ENCODE assay signal across 17 mouse cellular contexts in genomic region chr1:133214672-133215359, GRCm38 (mm10). TPM values are rescaled to one million over a fixed set of nuclear protein-coding genes. Genes with fewer than 3 reads are reported as not detected.
DNase-seq lines count a peak whose midpoint lies in the region; ATAC-seq and TF ChIP-seq lines count a peak whose summit lies in the region.
"Had no signal": no experiment of that assay in that cellular context is flagged by ENCODE, and none has a peak within 500 bp of the region (broad histone marks: within the 10 kb centered on the region; RNA-seq: fewer than 3 reads in every experiment).

No protein-coding gene starts in this region.

- TF ChIP-seq EP300 in stomach, postnatal 0 days (optimal IDR thresholded peaks at IDR 0.05): no peak

- TF ChIP-seq POLR2A in kidney, adult 2 months (IDR thresholded peaks at IDR 0.05; ENCODE audit: low read depth, low read length): no peak

- no peaks in the 10 kb centered on the region for H3K27me3 ChIP-seq in forebrain, embryonic 11.5 days (ENCODE audit: control insufficient read depth, insufficient read depth, low read length)
- no peaks in the 10 kb centered on the region for H3K27me3 ChIP-seq in forebrain, embryonic 16.5 days (replicated peaks; ENCODE audit: control insufficient read depth, insufficient read depth, low read length)
- no peaks in the 10 kb centered on the region for H3K27me3 ChIP-seq in kidney, adult 2 months (replicated peaks; ENCODE audit: control insufficient read depth, insufficient read depth, low read length)
- no peaks in the 10 kb centered on the region for H3K27me3 ChIP-seq in stomach, embryonic 14.5 days (ENCODE audit: control insufficient read depth, insufficient read depth, low read length)
- no peaks in the 10 kb centered on the region for H3K27me3 ChIP-seq in stomach, postnatal 0 days (ENCODE audit: control insufficient read depth, insufficient read depth, low read length)
- H3K27me3 ChIP-seq: heart, embryonic 12.5 days; limb, embryonic 15.5 days had no signal

- no peaks in the 10 kb centered on the region for H3K36me3 ChIP-seq in forebrain, embryonic 11.5 days (ENCODE audit: control insufficient read depth, insufficient read depth, low read length)
- no peaks in the 10 kb centered on the region for H3K36me3 ChIP-seq in forebrain, embryonic 16.5 days (ENCODE audit: control insufficient read depth, insufficient read depth)
- H3K36me3 ChIP-seq in kidney, adult 2 months (ENCODE audit: control insufficient read depth, insufficient read depth, low read length): no peaks in the 10 kb centered on the region
- H3K36me3 ChIP-seq in stomach, embryonic 14.5 days (ENCODE audit: control insufficient read depth, insufficient read depth, low read length): no peaks in the 10 kb centered on the region
- H3K36me3 ChIP-seq in stomach, postnatal 0 days (ENCODE audit: control insufficient read depth, insufficient read depth, low read length): no peaks in the 10 kb centered on the region
- H3K36me3 ChIP-seq: embryonic facial prominence, embryonic 15.5 days; heart, embryonic 12.5 days; limb, embryonic 15.5 days had no signal

- no peak for TF ChIP-seq CTCF in kidney, adult 2 months (conservative IDR thresholded peaks at IDR 0.05; ENCODE audit: insufficient read depth, insufficient read length, low read depth, low read length)
- TF ChIP-seq CTCF in stomach, postnatal 0 days (IDR thresholded peaks at IDR 0.05; ENCODE audit: low read depth): no peak

- DNase-seq in forebrain, embryonic 11.5 days (ENCODE audit: low spot score): no peak
- no peak for DNase-seq in kidney, adult 2 months
- DNase-seq in kidney, postnatal 4 days: no peak
- no peak for DNase-seq in stomach, postnatal 0 days (ENCODE audit: low spot score)
- DNase-seq in ovary, postnatal 10 days (ENCODE audit: low spot score): no peak
- DNase-seq in adrenal gland, postnatal 14 days: no peak
- DNase-seq: cerebellum, postnatal 25 days; gastrocnemius, postnatal 36 days; kidney, postnatal 10 days; layer of hippocampus, adult 9-11 months; lung, adult 18-20 months had no signal

- H3K9me3 ChIP-seq in forebrain, embryonic 11.5 days (ENCODE audit: control insufficient read depth, low read length): no peaks in the 10 kb centered on the region
- H3K9me3 ChIP-seq in forebrain, embryonic 16.5 days (ENCODE audit: control insufficient read depth, low read length): no peaks in the 10 kb centered on the region
- no peaks in the 10 kb centered on the region for H3K9me3 ChIP-seq in stomach, embryonic 14.5 days (ENCODE audit: control insufficient read depth, low read depth, low read length)
- H3K9me3 ChIP-seq in stomach, postnatal 0 days (ENCODE audit: control insufficient read depth, low read length): no peaks in the 10 kb centered on the region
- H3K9me3 ChIP-seq: embryonic facial prominence, embryonic 15.5 days; heart, embryonic 12.5 days; limb, embryonic 15.5 days had no signal

- H3K4me3 ChIP-seq in forebrain, embryonic 11.5 days (ENCODE audit: low read depth, low read length): no peak overlapping the region
- H3K4me3 ChIP-seq in forebrain, embryonic 16.5 days (replicated peaks; ENCODE audit: low read length): no peak overlapping the region
- H3K4me3 ChIP-seq in kidney, adult 2 months (ENCODE audit: insufficient read depth, low read depth, low read length): no peak overlapping the region
- no peak overlapping the region for H3K4me3 ChIP-seq in stomach, embryonic 14.5 days (ENCODE audit: low read depth, low read length)
- no peak overlapping the region for H3K4me3 ChIP-seq in stomach, postnatal 0 days (ENCODE audit: low read depth, low read length)
- H3K4me3 ChIP-seq: embryonic facial prominence, embryonic 15.5 days; heart, embryonic 12.5 days; limb, embryonic 15.5 days had no signal

- H3K27ac ChIP-seq in forebrain, embryonic 11.5 days (ENCODE audit: low read depth, low read length): no peak overlapping the region
- H3K27ac ChIP-seq in forebrain, embryonic 16.5 days (ENCODE audit: low read length): no peak overlapping the region
- H3K27ac ChIP-seq in kidney, adult 2 months (ENCODE audit: insufficient read depth, low read depth, low read length): peak overlapping the region; percentile 29; the same call in 1 of the 2 replicates
- no peak overlapping the region for H3K27ac ChIP-seq in stomach, embryonic 14.5 days (ENCODE audit: low read length)
- no peak overlapping the region for H3K27ac ChIP-seq in stomach, postnatal 0 days (replicated peaks)
- H3K27ac ChIP-seq: embryonic facial prominence, embryonic 15.5 days; limb, embryonic 15.5 days; macrophage had no signal

- 70% methylated on average over 7 of the region's 7 CpGs for WGBS in forebrain, embryonic 11.5 days
- 70% methylated on average over 7 of the region's 7 CpGs for WGBS in forebrain, embryonic 16.5 days
- WGBS in kidney, adult 2 months: 63% methylated on average over 7 of the region's 7 CpGs
- WGBS in stomach, embryonic 14.5 days: 68% methylated on average over 7 of the region's 7 CpGs
- WGBS in stomach, postnatal 0 days: 72% methylated on average over 7 of the region's 7 CpGs

- H3K4me2 ChIP-seq in forebrain, embryonic 11.5 days (ENCODE audit: low read depth, low read length, severe bottlenecking): no peak overlapping the region
- no peak overlapping the region for H3K4me2 ChIP-seq in forebrain, embryonic 16.5 days (ENCODE audit: low read length)
- no peak overlapping the region for H3K4me2 ChIP-seq in stomach, embryonic 14.5 days (replicated peaks; ENCODE audit: low read depth, low read length)
- H3K4me2 ChIP-seq in stomach, postnatal 0 days (replicated peaks; ENCODE audit: low read depth): no peak overlapping the region
- H3K4me2 ChIP-seq: embryonic facial prominence, embryonic 15.5 days; heart, embryonic 12.5 days; limb, embryonic 15.5 days had no signal

- H3K9ac ChIP-seq in forebrain, embryonic 11.5 days (ENCODE audit: low read length): 0 out of 2 replicates have a peak overlapping the region, but pooled peaks have one; percentile 1
- no peak overlapping the region for H3K9ac ChIP-seq in forebrain, embryonic 16.5 days (replicated peaks; ENCODE audit: low read depth, low read length)
- H3K9ac ChIP-seq in stomach, embryonic 14.5 days (replicated peaks; ENCODE audit: low read depth, low read length): no peak overlapping the region
- H3K9ac ChIP-seq in stomach, postnatal 0 days (ENCODE audit: low read length): no peak overlapping the region
- H3K9ac ChIP-seq: embryonic facial prominence, embryonic 15.5 days; heart, embryonic 12.5 days; limb, embryonic 15.5 days had no signal

- peaks cover 14% of the 10 kb centered on the region for H3K4me1 ChIP-seq in forebrain, embryonic 11.5 days (replicated peaks; ENCODE audit: control insufficient read depth, insufficient read depth, low read length)
- peaks cover 17% of the 10 kb centered on the region for H3K4me1 ChIP-seq in forebrain, embryonic 16.5 days (replicated peaks; ENCODE audit: control insufficient read depth, insufficient read depth, low read length)
- H3K4me1 ChIP-seq in kidney, adult 2 months (ENCODE audit: control insufficient read depth, insufficient read depth, low read length): peaks cover 36% of the 10 kb centered on the region
- H3K4me1 ChIP-seq in stomach, embryonic 14.5 days (ENCODE audit: control insufficient read depth, insufficient read depth, low read length): peaks cover 14% of the 10 kb centered on the region; the same call in 1 of the 2 replicates
- peaks cover 9% of the 10 kb centered on the region for H3K4me1 ChIP-seq in stomach, postnatal 0 days (replicated peaks; ENCODE audit: control insufficient read depth, insufficient read depth)

- no peak for ATAC-seq in forebrain, embryonic 11.5 days (replicated peaks; ENCODE audit: low FRiP score)
- no peak for ATAC-seq in forebrain, embryonic 16.5 days
- ATAC-seq in stomach, embryonic 14.5 days (ENCODE audit: insufficient number of reproducible peaks, insufficient read depth, low FRiP score, low read depth): peak; percentile 30; the same call in 1 of the 2 replicates
- no peak for ATAC-seq in stomach, postnatal 0 days (ENCODE audit: low FRiP score, low TSS enrichment)

RNA-seq across cellular contexts. Expression of gene Plekha6, which starts 50.8 kb away (rescaled TPM):
- polyA plus RNA-seq in forebrain, embryonic 11.5 days (2014; fragmentation: Nextera tagmentation; extraction: Ambion mirVana): 16.2 and 18.8 TPM in 2 replicates
- 10.7 and 11.7 TPM in 2 replicates for polyA plus RNA-seq in forebrain, embryonic 16.5 days (2015; fragmentation: Nextera tagmentation; extraction: Ambion mirVana)
- 91.4 and 98.1 TPM in 2 replicates for polyA plus RNA-seq in kidney, adult 2 months (2012; rRNA removed)
- polyA plus RNA-seq in stomach, embryonic 14.5 days (2014; fragmentation: Nextera tagmentation; extraction: Ambion mirVana): 19.8 and 21.7 TPM in 2 replicates
- polyA plus RNA-seq in stomach, postnatal 0 days (2015; fragmentation: Nextera tagmentation; extraction: Ambion mirVana): 11.1 and 12.1 TPM in 2 replicates
- total RNA-seq in adrenal gland, postnatal 14 days (2021): 15.4 and 21.6 TPM in 2 replicates
- polyA plus RNA-seq: macrophage had no signal
